Mouse (Mus musculus) limb, embryonic 13.5 days (tissue): Measurements from ENCODE around the gene Gdi2. TPM values are rescaled to one million over a fixed set of nuclear protein-coding genes. Genes with fewer than 3 reads are reported as not detected.

Experiments used
- ATAC-seq: fragments of 200-750 bp; cut with Nextera tagmentation; 2 replicates; pipeline ENCODE4 v1.8.0; 2017; ENCODE audit warnings: low read depth, moderate number of reproducible peaks, moderate TSS enrichment; ENCODE audit not compliant: low FRiP score
- H3K27ac ChIP-seq: fragments of 300-500 bp; sonication (generic); 2 replicates; pipeline ENCODE4 v1.5.1; 2015; ENCODE audit warnings: inconsistent platforms, mild to moderate bottlenecking, moderate library complexity
- H3K27me3 ChIP-seq: fragments of 300-500 bp; sonication (generic); 2 replicates; pipeline ENCODE4 v1.6.1; 2015; ENCODE audit warnings: mild to moderate bottlenecking, inconsistent platforms
- H3K36me3 ChIP-seq: fragments of 300-500 bp; sonication (generic); 2 replicates; pipeline ENCODE4 v1.6.1; 2015; ENCODE audit warnings: inconsistent platforms, mild to moderate bottlenecking, moderate library complexity
- H3K4me1 ChIP-seq: fragments of 300-500 bp; sonication (generic); 2 replicates; pipeline ENCODE4 v1.6.1; 2015; ENCODE audit warnings: inconsistent platforms
- H3K4me2 ChIP-seq: fragments of 300-500 bp; sonication (generic); replicated peaks from 2 replicates; pipeline ENCODE4 v1.6.1; 2015; ENCODE audit warnings: inconsistent platforms, mild to moderate bottlenecking, moderate library complexity
- H3K4me3 ChIP-seq: fragments of 300-500 bp; sonication (generic); 2 replicates; pipeline ENCODE4 v1.5.1; 2015; ENCODE audit warnings: moderate library complexity, mild to moderate bottlenecking, inconsistent platforms
- H3K9ac ChIP-seq: fragments of 300-500 bp; sonication (generic); 2 replicates; pipeline ENCODE4 v1.6.1; 2015; ENCODE audit warnings: mild to moderate bottlenecking, inconsistent platforms
- H3K9me3 ChIP-seq: fragments of 300-500 bp; sonication (generic); 2 replicates; pipeline ENCODE4 v1.6.1; 2016; ENCODE audit warnings: inconsistent platforms
- WGBS: fragments of 180-500 bp; shearing (Covaris S2); methylation state at CpG from one replicate; pipeline ENCODE4 v1.1.7; 2015; 5-methylcytosine and 5-hydroxymethylcytosine counted together
- polyA plus RNA-seq: library from polyadenylated mRNA; unstranded; fragments of >200 nt; fragmentation: Nextera tagmentation; extraction: Ambion mirVana; gene quantifications from 2 replicates; pipeline ENCODE4 v1.2.1, GENCODE M21; 2015

Gdi2 gene
- polyA plus RNA-seq, 1 experiment from 2014 or later, result 450 TPM

GRCm38 (mm10) chr13:3532451-3532850 is 5.4 kb upstream of the Gdi2 start:
- Histone ChIP-seq H3K4me1 (no peaks in the 10 kb centered on the region; the same call in 1 of the 2 replicates), H3K4me2 (no peak overlapping the region), H3K27me3 (no peaks in the 10 kb centered on the region), H3K9ac (no peak overlapping the region), H3K9me3 (0 out of 2 replicates have a peak, but pooled peaks cover 10% of the 10 kb centered on the region), H3K27ac (no peak overlapping the region), H3K36me3 (no peaks in the 10 kb centered on the region), H3K4me3 (no peak overlapping the region)
- WGBS, result 71% methylated on average over 4 of the region's 4 CpGs
- ATAC-seq, result no peak

GRCm38 (mm10) chr13:3534146-3534545 is 3.7 kb upstream of the Gdi2 start:
- Histone ChIP-seq H3K27ac (no peak overlapping the region), H3K27me3 (no peaks in the 10 kb centered on the region), H3K4me3 (no peak overlapping the region), H3K9me3 (0 out of 2 replicates have a peak, but pooled peaks cover 10% of the 10 kb centered on the region), H3K4me2 (no peak overlapping the region), H3K4me1 (peaks cover under 1% of the 10 kb centered on the region), H3K9ac (no peak overlapping the region), H3K36me3 (no peaks in the 10 kb centered on the region)
- 94% methylated on average over 4 of the region's 4 CpGs for WGBS
- ATAC-seq, result no peak

- H3K4me2 ChIP-seq, result peak overlapping the region; percentile 85
- no peaks in the 10 kb centered on the region for H3K27me3 ChIP-seq
- peak; percentile 58 for ATAC-seq
- peak overlapping the region; percentile 99 for H3K27ac ChIP-seq
- peak overlapping the region; percentile 94 for H3K4me3 ChIP-seq
- H3K9ac ChIP-seq, result peak overlapping the region; percentile 98
- H3K4me1 ChIP-seq, result peaks cover 37% of the 10 kb centered on the region
- under 1% methylated on average over 58 of the region's 59 CpGs for WGBS
- 0 out of 2 replicates have a peak, but pooled peaks cover 7% of the 10 kb centered on the region for H3K9me3 ChIP-seq
- no peaks in the 10 kb centered on the region; the same call in 1 of the 2 replicates for H3K36me3 ChIP-seq
Measured at GRCm38 (mm10) chr13:3538223-3538968, 533 bp downstream of the Gdi2 start.

GRCm38 (mm10) chr13:3538969-3539562 is 1.2 kb downstream of the Gdi2 start:
- H3K27me3 ChIP-seq, result no peaks in the 10 kb centered on the region
- no peak for ATAC-seq
- peak overlapping the region; percentile 94 for H3K4me3 ChIP-seq
- peak overlapping the region; percentile 98 for H3K9ac ChIP-seq
- 0 out of 2 replicates have a peak, but pooled peaks cover 7% of the 10 kb centered on the region for H3K9me3 ChIP-seq
- WGBS, result 3% methylated on average over 15 of the region's 15 CpGs
- H3K36me3 ChIP-seq, result no peaks in the 10 kb centered on the region; the same call in 1 of the 2 replicates
- H3K27ac ChIP-seq, result peak overlapping the region; percentile 99
- peak overlapping the region; percentile 85 for H3K4me2 ChIP-seq
- H3K4me1 ChIP-seq, result peaks cover 41% of the 10 kb centered on the region

GRCm38 (mm10) chr13:3540166-3540565 is 2.3 kb downstream of the Gdi2 start:
- 10% methylated on average over 2 of the region's 2 CpGs for WGBS
- peaks cover 49% of the 10 kb centered on the region for H3K4me1 ChIP-seq
- no peaks in the 10 kb centered on the region; the same call in 1 of the 2 replicates for H3K36me3 ChIP-seq
- peak overlapping the region; percentile 94 for H3K4me3 ChIP-seq
- H3K9me3 ChIP-seq, result 0 out of 2 replicates have a peak, but pooled peaks cover 7% of the 10 kb centered on the region
- H3K4me2 ChIP-seq, result peak overlapping the region; percentile 85
- no peaks in the 10 kb centered on the region for H3K27me3 ChIP-seq
- H3K27ac ChIP-seq, result no peak overlapping the region
- ATAC-seq, result no peak
- no peak overlapping the region for H3K9ac ChIP-seq

GRCm38 (mm10) chr13:3541159-3541782 is 3.4 kb downstream of the Gdi2 start:
- H3K4me1 ChIP-seq, result peaks cover 60% of the 10 kb centered on the region
- 0 out of 2 replicates have a peak overlapping the region, but pooled peaks have one; percentile 16 for H3K4me2 ChIP-seq
- H3K9me3 ChIP-seq, result 0 out of 2 replicates have a peak, but pooled peaks cover 5% of the 10 kb centered on the region
- no peaks in the 10 kb centered on the region for H3K27me3 ChIP-seq
- no peak overlapping the region for H3K9ac ChIP-seq
- H3K36me3 ChIP-seq, result peaks cover 5% of the 10 kb centered on the region; the same call in 1 of the 2 replicates
- H3K4me3 ChIP-seq, result no peak overlapping the region
- ATAC-seq, result no peak
- 89% methylated on average over 2 of the region's 2 CpGs for WGBS
- H3K27ac ChIP-seq, result no peak overlapping the region

- Histone ChIP-seq H3K36me3 (peaks cover 14% of the 10 kb centered on the region), H3K27me3 (no peaks in the 10 kb centered on the region), H3K4me1 (peaks cover 63% of the 10 kb centered on the region), H3K9me3 (no peaks in the 10 kb centered on the region), H3K4me3 (no peak overlapping the region), H3K9ac (no peak overlapping the region), H3K4me2 (no peak overlapping the region), H3K27ac (no peak overlapping the region)
- ATAC-seq, result no peak
- WGBS, result 82% methylated on average over 4 of the region's 4 CpGs
Measured at GRCm38 (mm10) chr13:3544077-3544874, 6.4 kb downstream of the Gdi2 start.

- H3K4me2 ChIP-seq, result no peak overlapping the region
- H3K27me3 ChIP-seq, result no peaks in the 10 kb centered on the region
- H3K9ac ChIP-seq, result no peak overlapping the region
- no peak overlapping the region for H3K4me3 ChIP-seq
- H3K27ac ChIP-seq, result no peak overlapping the region
- peaks cover 56% of the 10 kb centered on the region for H3K4me1 ChIP-seq
- H3K36me3 ChIP-seq, result peaks cover 15% of the 10 kb centered on the region
- no peaks in the 10 kb centered on the region for H3K9me3 ChIP-seq
- no peak; the same call in 1 of the 2 replicates for ATAC-seq
- WGBS, result 62% methylated on average over 5 of the region's 5 CpGs
Measured at GRCm38 (mm10) chr13:3544925-3545324, 7.1 kb downstream of the Gdi2 start.

- Histone ChIP-seq H3K27ac (no peak overlapping the region), H3K27me3 (no peaks in the 10 kb centered on the region), H3K4me2 (no peak overlapping the region), H3K4me3 (no peak overlapping the region), H3K9ac (no peak overlapping the region), H3K9me3 (no peaks in the 10 kb centered on the region), H3K36me3 (peaks cover 22% of the 10 kb centered on the region), H3K4me1 (peaks cover 35% of the 10 kb centered on the region)
- ATAC-seq, result no peak
- WGBS, result 71% methylated on average over 3 of the region's 3 CpGs
Measured at GRCm38 (mm10) chr13:3547410-3547809, 9.5 kb downstream of the Gdi2 start.

GRCm38 (mm10) chr13:3547856-3548255 is 10.0 kb downstream of the Gdi2 start:
- Histone ChIP-seq H3K9me3 (no peaks in the 10 kb centered on the region), H3K9ac (no peak overlapping the region), H3K27me3 (no peaks in the 10 kb centered on the region), H3K27ac (no peak overlapping the region), H3K4me2 (no peak overlapping the region), H3K4me1 (peaks cover 31% of the 10 kb centered on the region), H3K4me3 (no peak overlapping the region), H3K36me3 (peaks cover 26% of the 10 kb centered on the region)
- ATAC-seq, result no peak
- 86% methylated on average over 6 of the region's 6 CpGs for WGBS

GRCm38 (mm10) chr13:3563130-3563529 is 25.3 kb downstream of the Gdi2 start:
- H3K27ac ChIP-seq, result no peak overlapping the region
- no peak overlapping the region for H3K9ac ChIP-seq
- no peak overlapping the region for H3K4me2 ChIP-seq
- no peak for ATAC-seq
- WGBS, result 100% methylated on average over 1 of the region's 1 CpGs
- no peaks in the 10 kb centered on the region for H3K9me3 ChIP-seq
- H3K27me3 ChIP-seq, result no peaks in the 10 kb centered on the region
- no peaks in the 10 kb centered on the region for H3K4me1 ChIP-seq
- H3K4me3 ChIP-seq, result no peak overlapping the region
- H3K36me3 ChIP-seq, result peaks cover 63% of the 10 kb centered on the region
